Mouse (Mus musculus): Measurements from ENCODE around the gene Actr1a.

Actr1a gene

GRCm38 (mm10) chr19:46399886-46400285 lies 4.3 kb upstream of the Actr1a start:
- DNase-seq (ENCODE audit: low spot score) = no peak

GRCm38 (mm10) chr19:46399372-46399771 lies 3.8 kb upstream of the Actr1a start:
- DNase-seq (ENCODE audit: low spot score) = no peak

GRCm38 (mm10) chr19:46398401-46398800 lies 2.9 kb upstream of the Actr1a start:
- no peak for DNase-seq (ENCODE audit: low spot score)

- DNase-seq (ENCODE audit: low spot score) = peak; percentile 64
Measured at GRCm38 (mm10) chr19:46397436-46398001, 2.0 kb upstream of the Actr1a start.

- DNase-seq (ENCODE audit: low spot score) = peak; percentile 100
Measured at GRCm38 (mm10) chr19:46396686-46397435, 1.3 kb upstream of the Actr1a start, which contains the start of gene Sufu. Gene Sufu, plus strand, starts transcription at chr19:46396896.

- DNase-seq (ENCODE audit: low spot score) = no peak
Measured at GRCm38 (mm10) chr19:46396109-46396508, 561 bp upstream of the Actr1a start.

GRCm38 (mm10) chr19:46394712-46395108 lies 838 bp downstream of the Actr1a start:
- DNase-seq (ENCODE audit: low spot score) = no peak

- DNase-seq (ENCODE audit: low spot score) = peak; percentile 71
Measured at GRCm38 (mm10) chr19:46392018-46392417, 3.5 kb downstream of the Actr1a start.

GRCm38 (mm10) chr19:46389872-46390271 lies 5.7 kb downstream of the Actr1a start:
- no peak for DNase-seq (ENCODE audit: low spot score)

- no peak for DNase-seq (ENCODE audit: low spot score)
Measured at GRCm38 (mm10) chr19:46382275-46382674, 13.3 kb downstream of the Actr1a start.

- no peak for DNase-seq (ENCODE audit: low spot score)
Measured at GRCm38 (mm10) chr19:46375891-46376290, 19.7 kb downstream of the Actr1a start.

GRCm38 (mm10) chr19:46375489-46375888 lies 20.1 kb downstream of the Actr1a start:
- no peak for DNase-seq (ENCODE audit: low spot score)

- DNase-seq (ENCODE audit: low spot score) = no peak
Measured at GRCm38 (mm10) chr19:46374477-46375088, 21.0 kb downstream of the Actr1a start.

- peak; percentile 73 for DNase-seq (ENCODE audit: low spot score)
Measured at GRCm38 (mm10) chr19:46369204-46369603, 26.3 kb downstream of the Actr1a start.

- no peak for DNase-seq (ENCODE audit: low spot score)
Measured at GRCm38 (mm10) chr19:46367798-46368590, 27.6 kb downstream of the Actr1a start.

- DNase-seq (ENCODE audit: low spot score) = no peak
Measured at GRCm38 (mm10) chr19:46363294-46364009, 32.1 kb downstream of the Actr1a start.

GRCm38 (mm10) chr19:46362104-46362503 lies 33.4 kb downstream of the Actr1a start:
- DNase-seq (ENCODE audit: low spot score) = no peak

GRCm38 (mm10) chr19:46358381-46358780 lies 37.2 kb downstream of the Actr1a start:
- no peak for DNase-seq (ENCODE audit: low spot score)

- DNase-seq (ENCODE audit: low spot score) = no peak
Measured at GRCm38 (mm10) chr19:46357344-46358280, 37.9 kb downstream of the Actr1a start.

GRCm38 (mm10) chr19:46356701-46357138 lies 38.8 kb downstream of the Actr1a start:
- peak; percentile 93 for DNase-seq (ENCODE audit: low spot score)

Data from embryo, embryonic 10.5 days (tissue).